Mouse (Mus musculus) liver, embryonic 11.5 days (tissue): ENCODE measurements around the gene Ap4m1. TPM values are rescaled to one million over a fixed set of nuclear protein-coding genes. Genes with fewer than 3 reads are reported as not detected.
A peak's percentile ranks its signal among the peaks of the same experiment; 100 is the strongest.

Experiments
- ATAC-seq: fragments of 200-750 bp; cut with Nextera tagmentation; replicated peaks from 2 replicates; pipeline ENCODE4 v1.8.0; 2017; ENCODE audit warnings: moderate number of reproducible peaks, mild to moderate bottlenecking, moderate TSS enrichment, moderate library complexity; ENCODE audit not compliant: low FRiP score
- DNase-seq: peaks from one replicate; pipeline ENCODE4 v3.0.0-alpha.2; 2017; ENCODE audit warnings: low spot score
- H3K27ac ChIP-seq: fragments of 300-500 bp; sonication (generic); 2 replicates; pipeline ENCODE4 v1.5.1; 2014; ENCODE audit warnings: mild to moderate bottlenecking, low read depth, low read length, control low read depth
- H3K27me3 ChIP-seq: fragments of 300-500 bp; sonication (generic); replicated peaks from 2 replicates; pipeline ENCODE4 v1.6.1; 2014; ENCODE audit warnings: low read length, mixed read lengths; ENCODE audit not compliant: control insufficient read depth, insufficient read depth
- H3K36me3 ChIP-seq: fragments of 300-500 bp; sonication (generic); 2 replicates; pipeline ENCODE4 v1.6.1; 2014; ENCODE audit warnings: mild to moderate bottlenecking, low read length, moderate library complexity, mixed read lengths; ENCODE audit not compliant: control insufficient read depth, insufficient read depth
- H3K4me1 ChIP-seq: fragments of 300-500 bp; sonication (generic); replicated peaks from 2 replicates; pipeline ENCODE4 v1.6.1; 2014; ENCODE audit warnings: low read length, mixed read lengths; ENCODE audit not compliant: control insufficient read depth, insufficient read depth
- H3K4me2 ChIP-seq: fragments of 300-500 bp; sonication (generic); 2 replicates; pipeline ENCODE4 v1.6.1; 2014; ENCODE audit warnings: mild to moderate bottlenecking, control low read depth, moderate library complexity
- H3K4me3 ChIP-seq: fragments of 300-500 bp; sonication (generic); 2 replicates; pipeline ENCODE4 v1.5.1; 2014; ENCODE audit warnings: low read depth, low read length, control low read depth
- H3K9ac ChIP-seq: fragments of 300-500 bp; sonication (generic); 2 replicates; pipeline ENCODE4 v1.6.1; 2014; ENCODE audit warnings: low read depth, low read length, control low read depth
- H3K9me3 ChIP-seq: fragments of 300-500 bp; sonication (generic); 2 replicates; pipeline ENCODE4 v1.6.1; 2016; ENCODE audit warnings: low read length, inconsistent platforms, mixed read lengths; ENCODE audit not compliant: control insufficient read depth
- WGBS: fragments of 180-500 bp; shearing (Covaris S2); extraction: QIAGEN DNeasy Blood & Tissue Kit; methylation state at CpG from one replicate; pipeline ENCODE4 v1.1.7; 2014; 5-methylcytosine and 5-hydroxymethylcytosine counted together
- polyA plus RNA-seq: library from polyadenylated mRNA; unstranded; fragments of >200 nt; fragmentation: Nextera tagmentation; extraction: Ambion mirVana; gene quantifications from 2 replicates; pipeline ENCODE4 v1.2.1, GENCODE M21; 2014

Gene Ap4m1
- polyA plus RNA-seq, 1 experiment from 2014 or later, result 14.2 TPM

GRCm38 (mm10) chr5:138219864-138220263 is 48.1 kb downstream of the Ap4m1 start:
- Histone ChIP-seq H3K9me3 (peaks cover 3% of the 10 kb centered on the region; the same call in 1 of the 2 replicates), H3K36me3 (no peaks in the 10 kb centered on the region), H3K4me3 (no peak overlapping the region), H3K4me2 (no peak overlapping the region), H3K9ac (no peak overlapping the region), H3K4me1 (no peaks in the 10 kb centered on the region), H3K27ac (no peak overlapping the region), H3K27me3 (no peaks in the 10 kb centered on the region)
- 64% methylated on average over 2 of the region's 2 CpGs for WGBS
- ATAC-seq, result no peak
- no peak for DNase-seq

GRCm38 (mm10) chr5:138222111-138222510 is 50.3 kb downstream of the Ap4m1 start:
- Histone ChIP-seq H3K27me3 (no peaks in the 10 kb centered on the region), H3K9ac (no peak overlapping the region), H3K9me3 (peaks cover 3% of the 10 kb centered on the region; the same call in 1 of the 2 replicates), H3K36me3 (no peaks in the 10 kb centered on the region), H3K4me3 (no peak overlapping the region), H3K27ac (no peak overlapping the region), H3K4me1 (no peaks in the 10 kb centered on the region), H3K4me2 (no peak overlapping the region)
- WGBS, result 25% methylated on average over 4 of the region's 4 CpGs
- DNase-seq, result peak; percentile 62
- 0 out of 2 replicates have a peak, but pooled peaks have one; percentile 49 for ATAC-seq

GRCm38 (mm10) chr5:138223287-138223686 is 51.5 kb downstream of the Ap4m1 start:
- H3K4me1 ChIP-seq, result no peaks in the 10 kb centered on the region
- H3K27me3 ChIP-seq, result no peaks in the 10 kb centered on the region
- H3K9me3 ChIP-seq, result no peaks in the 10 kb centered on the region
- no peak for ATAC-seq
- H3K4me2 ChIP-seq, result no peak overlapping the region
- H3K36me3 ChIP-seq, result no peaks in the 10 kb centered on the region
- DNase-seq, result no peak
- WGBS, result 63% methylated on average over 3 of the region's 3 CpGs
- no peak overlapping the region for H3K4me3 ChIP-seq
- no peak overlapping the region for H3K9ac ChIP-seq
- no peak overlapping the region for H3K27ac ChIP-seq

GRCm38 (mm10) chr5:138225700-138226099 is 53.9 kb downstream of the Ap4m1 start, which contains the start of gene Nxpe5:
TSS of gene Nxpe5 (plus strand) at chr5:138225898.
- Histone ChIP-seq H3K4me3 (no peak within 1 kb of the TSS), H3K27me3 (no peaks in the 10 kb centered on the region), H3K36me3 (no peaks in the 10 kb centered on the region), H3K4me1 (no peaks in the 10 kb centered on the region), H3K9me3 (no peaks in the 10 kb centered on the region), H3K4me2 (no peak within 1 kb of the TSS), H3K27ac (no peak within 1 kb of the TSS), H3K9ac (no peak within 1 kb of the TSS)
- WGBS, result 58% methylated on average over 2 of the region's 2 CpGs
- no peak for ATAC-seq
- DNase-seq, result no peak

GRCm38 (mm10) chr5:138226491-138226890 is 54.7 kb downstream of the Ap4m1 start:
- H3K27ac ChIP-seq, result no peak overlapping the region
- no peaks in the 10 kb centered on the region for H3K4me1 ChIP-seq
- no peak for ATAC-seq
- no peak overlapping the region for H3K9ac ChIP-seq
- no peak overlapping the region for H3K4me2 ChIP-seq
- no peaks in the 10 kb centered on the region for H3K9me3 ChIP-seq
- DNase-seq, result no peak
- no peaks in the 10 kb centered on the region for H3K27me3 ChIP-seq
- 59% methylated on average over 4 of the region's 4 CpGs for WGBS
- no peak overlapping the region for H3K4me3 ChIP-seq
- H3K36me3 ChIP-seq, result no peaks in the 10 kb centered on the region

GRCm38 (mm10) chr5:138227367-138227766 is 55.6 kb downstream of the Ap4m1 start:
- Histone ChIP-seq H3K27ac (no peak overlapping the region), H3K4me3 (no peak overlapping the region), H3K9ac (no peak overlapping the region), H3K9me3 (no peaks in the 10 kb centered on the region), H3K27me3 (no peaks in the 10 kb centered on the region), H3K4me1 (no peaks in the 10 kb centered on the region), H3K36me3 (no peaks in the 10 kb centered on the region), H3K4me2 (no peak overlapping the region)
- ATAC-seq (no peak; the same call in 1 of the 2 replicates), DNase-seq (no peak)
- 31% methylated on average over 2 of the region's 2 CpGs for WGBS

- Histone ChIP-seq H3K4me3 (no peak overlapping the region), H3K27ac (no peak overlapping the region), H3K27me3 (no peaks in the 10 kb centered on the region), H3K9ac (no peak overlapping the region), H3K9me3 (no peaks in the 10 kb centered on the region), H3K4me2 (no peak overlapping the region), H3K4me1 (no peaks in the 10 kb centered on the region), H3K36me3 (no peaks in the 10 kb centered on the region)
- ATAC-seq, result no peak
- WGBS, result 32% methylated on average over 3 of the region's 3 CpGs
- DNase-seq, result no peak
These were observed 56.2 kb downstream of the Ap4m1 start for GRCm38 (mm10) chr5:138228026-138228425.

GRCm38 (mm10) chr5:138229511-138229910 is 57.7 kb downstream of the Ap4m1 start:
- no peaks in the 10 kb centered on the region for H3K27me3 ChIP-seq
- no peaks in the 10 kb centered on the region for H3K36me3 ChIP-seq
- H3K4me3 ChIP-seq, result no peak overlapping the region
- H3K9ac ChIP-seq, result no peak overlapping the region
- H3K27ac ChIP-seq, result no peak overlapping the region
- 89% methylated on average over 3 of the region's 3 CpGs for WGBS
- H3K4me2 ChIP-seq, result no peak overlapping the region
- ATAC-seq (no peak), DNase-seq (no peak)
- H3K4me1 ChIP-seq, result no peaks in the 10 kb centered on the region
- H3K9me3 ChIP-seq, result no peaks in the 10 kb centered on the region
